Mouse (Mus musculus): ENCODE data around the gene Taf5l.

GRCm38 (mm10) chr8:123953686-123954085, 67.5 kb downstream of the Taf5l start:
- TF ChIP-seq CTCF (IDR thresholded peaks at IDR 0.05; ENCODE audit: insufficient read depth, low read length), result no peak
- no peak for TF ChIP-seq POLR2A (IDR thresholded peaks at IDR 0.05; ENCODE audit: borderline replicate concordance, extremely low read depth, low read depth, low read length)
